Mouse (Mus musculus) heart, adult 9 months (tissue): ENCODE data around the gene Tmem128.

ENCODE experiments used
- DNase-seq, 2 experiments: peaks; one replicate each; pipeline ENCODE4 v3.0.0; 2022; ENCODE audit warnings: low spot score in 2 of 2

Tmem128 gene

DNA sequence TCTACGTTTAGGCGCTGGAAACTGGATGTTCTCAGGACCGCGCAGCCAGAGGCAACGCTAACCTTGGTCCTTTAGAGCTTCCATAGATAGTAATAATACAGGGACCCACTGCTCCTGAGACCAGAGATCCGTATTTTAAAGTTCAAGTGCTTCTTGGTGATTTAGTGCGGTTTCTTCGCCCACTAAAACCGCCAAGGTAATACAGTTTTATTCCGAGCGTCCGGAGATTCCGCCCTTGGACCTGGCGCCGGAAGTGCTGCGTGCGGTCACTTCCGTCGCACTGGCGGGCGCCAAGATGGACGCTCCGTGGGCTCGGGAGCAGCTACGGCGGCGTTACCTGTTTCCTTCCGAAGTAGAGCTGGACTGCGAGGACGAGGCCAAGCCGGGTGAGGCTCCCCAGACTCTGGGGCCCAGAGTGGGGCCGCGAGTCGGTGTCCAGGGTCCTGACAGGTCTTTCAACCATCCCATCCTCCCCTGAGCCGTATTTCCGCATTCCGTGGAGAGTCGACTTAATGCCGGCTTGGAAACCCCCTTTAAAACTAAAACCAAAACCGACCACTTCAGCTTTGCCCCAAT lies at the start of gene Tmem128:
Tmem128 (plus strand) TSS at position 79 of the 576 bp plus-strand sequence.
- peak; percentile 61 to 65 for DNase-seq

DNA sequence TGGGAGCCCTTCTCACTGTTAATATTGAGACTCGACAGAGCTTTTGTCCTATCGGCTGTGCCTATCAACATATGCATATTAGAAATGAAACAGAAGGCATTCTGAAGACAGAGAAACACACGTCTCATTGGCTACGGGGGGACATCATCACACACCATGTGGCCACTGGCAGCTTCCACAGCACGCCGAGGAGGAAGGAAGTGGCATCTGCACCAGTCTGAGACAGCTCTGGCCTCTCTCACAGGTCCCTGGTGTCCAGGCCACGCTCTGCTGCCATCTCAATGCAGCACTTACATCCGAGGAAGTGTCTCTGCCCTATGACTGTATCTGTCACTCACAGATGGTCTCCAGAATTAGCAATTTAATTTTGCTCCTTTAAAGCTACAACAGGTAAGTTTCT lies 48.3 kb upstream of the Tmem128 start:
- DNase-seq = no peak

DNA sequence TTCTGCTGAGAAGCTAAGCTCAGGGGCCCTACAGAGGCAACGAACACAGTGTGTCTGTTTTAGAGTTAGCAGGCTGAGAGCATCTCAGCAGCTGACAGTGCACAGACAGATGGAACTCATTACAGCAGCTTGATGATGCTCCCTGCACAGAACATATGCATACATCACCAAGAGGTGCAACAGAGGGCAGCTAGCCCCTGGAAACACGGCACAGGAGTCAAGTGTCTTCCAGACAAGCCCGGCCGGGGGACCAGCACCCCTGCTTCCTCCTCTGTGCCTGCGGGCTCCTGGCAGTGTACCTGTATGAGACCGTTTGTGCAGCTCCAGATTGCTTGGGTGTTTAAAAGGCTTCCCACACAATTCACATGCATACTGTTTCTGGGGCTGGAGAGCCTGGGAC lies 47.0 kb upstream of the Tmem128 start:
- DNase-seq = no peak

DNA sequence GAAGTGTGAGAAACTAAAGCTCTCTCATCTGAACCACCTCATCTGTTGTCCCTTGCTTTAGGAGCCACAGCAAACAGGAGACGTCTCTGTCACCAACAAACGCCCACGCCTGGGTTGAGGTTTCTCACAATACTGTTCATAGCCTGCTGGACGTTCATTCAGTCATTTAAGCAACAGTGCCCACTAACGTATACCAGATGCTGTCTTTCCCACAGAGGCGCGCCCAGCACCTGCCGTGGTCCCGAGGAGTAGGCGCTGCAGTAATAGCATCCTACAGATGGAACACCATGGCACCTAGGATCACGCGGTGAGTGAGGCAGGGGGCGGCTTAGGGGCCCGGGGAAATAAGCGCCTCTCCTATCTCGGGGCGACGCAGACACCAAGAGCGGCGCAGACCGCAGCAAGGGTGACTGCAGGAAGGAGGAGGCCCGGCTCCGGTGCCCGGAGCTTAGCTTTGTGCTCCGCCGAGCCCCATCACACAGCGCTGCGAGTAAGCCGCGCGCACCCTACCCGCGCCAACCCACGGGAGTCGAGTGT lies 40.1 kb upstream of the Tmem128 start:
- no peak for DNase-seq

DNA sequence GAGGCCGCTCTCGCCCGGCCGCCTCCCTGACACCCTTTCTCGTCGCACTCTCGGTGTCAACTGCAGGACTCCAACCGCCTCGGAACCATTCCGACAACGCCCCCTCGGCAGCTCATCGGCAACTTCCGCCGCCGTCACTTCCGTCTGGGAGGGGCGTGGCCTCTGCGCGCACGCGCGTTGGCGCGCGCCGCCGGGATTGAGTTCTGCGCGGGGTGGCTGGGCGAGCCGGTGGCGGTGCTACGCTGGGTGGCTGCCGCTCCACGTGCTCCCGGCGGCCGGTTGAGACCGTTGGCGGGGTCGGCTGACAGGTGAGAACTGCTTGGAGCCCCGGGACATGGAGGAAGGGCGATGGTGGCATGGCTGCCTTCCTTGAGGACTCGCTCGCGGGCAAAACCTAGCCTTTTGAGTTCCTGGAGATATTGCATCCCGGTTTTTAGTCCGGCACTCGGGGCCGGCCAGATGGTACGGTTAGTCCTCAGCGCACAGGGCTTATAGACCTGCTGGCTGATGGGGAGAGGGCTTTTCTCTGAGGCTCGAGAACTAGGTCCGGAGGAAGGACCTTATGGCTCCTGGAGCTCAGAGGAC lies 39.6 kb upstream of the Tmem128 start, which contains the start of the genes Zbtb49 and Lyar:
Zbtb49 (minus strand) TSS at position 130 of the 585 bp plus-strand sequence.
Lyar (plus strand) TSS at position 143 of the 585 bp plus-strand sequence.
- peak; percentile 90 to 92 for DNase-seq

DNA sequence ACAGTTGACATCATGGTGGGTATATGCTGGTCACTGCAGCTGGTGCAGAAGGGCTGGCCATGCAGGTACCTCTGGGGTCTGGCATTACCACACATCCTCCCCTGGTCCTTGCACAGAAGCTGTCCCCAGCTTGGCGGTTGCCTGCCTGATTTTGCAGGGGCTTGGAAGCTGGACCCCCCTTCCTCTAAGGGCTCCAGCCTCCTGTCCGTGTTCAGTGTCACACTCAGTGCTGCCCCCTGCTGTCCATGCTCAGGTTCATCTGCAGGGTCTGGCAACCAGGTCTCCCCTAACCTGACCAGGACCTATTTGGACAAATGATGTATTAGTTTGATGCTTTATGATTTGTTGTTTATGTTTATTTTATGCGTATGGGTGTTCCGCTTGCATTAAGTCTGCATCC lies 24.6 kb upstream of the Tmem128 start:
- DNase-seq = no peak

DNA sequence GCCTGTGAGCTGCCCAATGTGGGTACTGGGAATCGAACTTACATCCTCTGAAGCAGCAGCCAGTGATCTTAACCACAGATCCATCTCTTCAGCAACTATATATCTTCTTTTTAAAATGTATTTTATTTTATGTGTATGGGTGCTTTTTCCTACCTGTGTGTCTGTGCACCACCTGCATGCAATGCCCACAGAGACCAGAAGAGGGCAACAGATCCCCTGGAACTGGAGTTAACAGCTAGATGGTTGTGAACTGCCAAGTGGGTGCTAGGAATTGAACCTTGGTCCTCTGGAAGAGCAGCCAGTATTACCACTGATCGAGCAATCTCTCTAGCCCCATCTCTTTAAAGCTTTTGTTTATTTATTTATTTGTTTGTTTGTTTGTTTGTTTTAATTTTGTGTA lies 23.4 kb upstream of the Tmem128 start:
- no peak for DNase-seq

DNA sequence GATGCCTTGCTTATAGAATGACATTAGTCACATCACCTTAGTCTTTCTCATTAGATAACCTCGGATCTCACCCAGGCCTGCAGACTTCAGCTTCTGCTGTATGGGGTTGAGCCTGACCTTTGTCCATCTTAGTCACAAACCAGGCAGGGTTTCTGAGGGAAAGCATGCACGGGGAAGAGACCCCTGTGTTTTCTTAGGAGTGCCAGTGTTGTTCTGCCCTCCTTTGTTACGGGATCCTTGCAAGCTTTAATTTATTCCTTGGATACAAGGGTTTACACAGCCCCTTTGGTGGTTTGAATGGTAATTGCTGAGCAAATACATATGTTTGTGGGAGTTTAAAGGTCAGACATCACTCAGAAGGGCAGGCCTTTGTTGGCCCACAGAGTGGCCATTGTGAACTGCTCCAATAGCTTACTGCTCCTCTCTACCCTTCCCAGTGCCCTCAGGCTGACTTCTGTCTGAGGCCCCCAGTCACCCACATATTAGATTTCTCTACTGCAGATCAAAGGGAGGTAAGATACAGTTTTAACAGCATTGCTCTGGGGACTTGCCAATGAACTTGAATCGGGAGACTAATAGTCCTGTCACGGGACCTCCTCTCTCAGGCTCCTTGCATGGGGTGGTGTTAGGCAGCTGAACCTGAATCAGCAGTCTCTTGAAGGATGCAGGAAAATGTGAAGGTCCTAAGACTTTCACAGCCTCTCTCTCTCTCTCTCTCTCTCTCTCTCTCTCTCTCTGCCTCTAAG lies 19.1 kb upstream of the Tmem128 start:
- DNase-seq = no peak

DNA sequence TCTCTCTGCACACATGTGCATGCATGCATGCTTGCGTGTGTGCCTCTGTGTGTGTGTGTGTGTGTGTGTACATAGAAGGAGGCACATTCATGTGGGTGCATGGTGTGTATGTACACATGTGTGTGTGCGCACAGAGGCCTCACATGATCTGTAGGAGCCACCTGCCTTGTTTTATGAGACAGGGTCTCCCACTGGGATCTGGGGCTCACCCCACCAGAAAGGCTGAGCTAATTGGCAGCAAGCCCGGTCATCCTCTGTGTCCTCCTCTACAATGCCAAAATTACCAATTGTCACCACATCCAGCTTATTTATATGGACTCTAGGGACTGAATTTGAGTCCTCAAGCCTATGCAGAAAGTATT lies 18.5 kb upstream of the Tmem128 start:
- no peak for DNase-seq

DNA sequence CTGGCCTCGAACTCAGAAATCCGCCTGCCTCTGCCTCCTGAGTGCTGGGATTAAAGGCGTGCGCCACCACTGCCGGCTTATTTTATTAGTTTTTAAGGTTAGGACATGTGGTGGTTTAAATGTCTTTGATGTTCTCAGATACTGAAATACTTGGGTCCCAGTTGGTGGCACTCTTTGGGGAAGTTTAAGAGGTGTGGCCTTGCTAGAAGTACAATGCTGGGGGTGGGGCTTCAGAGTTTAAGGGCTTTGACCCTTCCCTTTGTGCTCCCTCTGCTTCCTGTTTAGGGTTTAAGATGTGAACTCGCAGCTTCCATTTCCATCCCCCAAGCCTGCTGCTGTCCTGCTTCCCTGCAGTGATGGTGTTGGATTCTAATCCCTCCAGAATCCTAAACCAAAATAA lies 18.0 kb upstream of the Tmem128 start:
- DNase-seq = no peak

DNA sequence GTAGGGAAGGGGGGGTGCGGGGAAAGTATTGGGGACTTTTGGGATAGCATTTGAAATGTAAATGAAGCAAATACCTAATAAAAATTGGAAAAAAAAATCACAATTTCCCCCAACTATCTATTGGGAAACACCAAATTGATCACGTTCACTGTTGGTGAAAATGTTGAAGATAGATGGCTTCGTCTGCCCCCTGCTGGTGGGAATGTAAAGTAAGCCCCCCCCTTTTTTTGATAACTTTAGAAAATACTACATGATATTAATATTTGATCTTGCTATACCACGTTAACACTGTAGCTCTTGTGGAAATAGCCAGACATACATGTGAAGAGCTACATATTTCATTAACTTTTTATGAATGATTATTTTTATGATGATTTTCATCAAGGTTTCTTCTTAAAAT lies 4.8 kb upstream of the Tmem128 start:
- DNase-seq = no peak

DNA sequence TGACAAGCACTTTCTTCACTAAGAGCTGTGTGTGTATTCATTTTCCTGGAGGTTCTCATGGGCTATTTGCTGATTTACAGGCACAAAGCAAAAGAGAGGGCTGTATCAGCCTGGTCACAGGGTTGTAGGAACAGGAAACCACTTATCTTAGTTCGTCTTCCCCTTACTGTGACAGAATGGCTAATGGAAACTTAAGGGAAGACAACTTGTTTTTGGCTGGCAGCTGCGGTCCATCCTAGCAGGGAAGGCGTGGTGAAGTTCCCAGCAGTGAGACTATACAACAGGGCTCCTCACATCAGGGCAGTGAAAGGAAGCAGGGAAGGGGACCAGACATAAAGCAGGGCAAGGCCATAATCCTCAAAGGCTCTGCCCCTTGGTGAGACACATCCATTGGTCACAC lies 4.3 kb upstream of the Tmem128 start:
- DNase-seq = peak in 1 of 2 experiments; percentile 8

DNA sequence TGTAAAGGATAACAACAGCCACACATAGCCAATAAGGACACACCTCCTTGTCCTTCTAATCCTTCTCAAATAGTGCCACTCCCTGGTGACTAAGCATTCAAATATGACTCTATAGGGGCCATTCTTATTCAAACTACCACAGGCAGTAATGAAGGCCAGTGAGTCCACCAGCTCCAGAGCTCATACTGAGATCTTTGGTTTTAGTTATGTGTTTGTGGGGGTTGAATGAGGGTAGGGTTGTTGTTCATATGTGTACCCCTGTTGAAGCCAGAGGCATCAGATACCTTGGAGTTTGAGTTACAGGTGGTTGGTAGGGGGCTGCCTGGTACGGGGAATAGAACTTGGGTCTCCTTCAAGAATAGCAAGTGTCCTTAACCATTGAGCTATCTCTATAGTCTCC lies 3.4 kb upstream of the Tmem128 start:
- no peak for DNase-seq

DNA sequence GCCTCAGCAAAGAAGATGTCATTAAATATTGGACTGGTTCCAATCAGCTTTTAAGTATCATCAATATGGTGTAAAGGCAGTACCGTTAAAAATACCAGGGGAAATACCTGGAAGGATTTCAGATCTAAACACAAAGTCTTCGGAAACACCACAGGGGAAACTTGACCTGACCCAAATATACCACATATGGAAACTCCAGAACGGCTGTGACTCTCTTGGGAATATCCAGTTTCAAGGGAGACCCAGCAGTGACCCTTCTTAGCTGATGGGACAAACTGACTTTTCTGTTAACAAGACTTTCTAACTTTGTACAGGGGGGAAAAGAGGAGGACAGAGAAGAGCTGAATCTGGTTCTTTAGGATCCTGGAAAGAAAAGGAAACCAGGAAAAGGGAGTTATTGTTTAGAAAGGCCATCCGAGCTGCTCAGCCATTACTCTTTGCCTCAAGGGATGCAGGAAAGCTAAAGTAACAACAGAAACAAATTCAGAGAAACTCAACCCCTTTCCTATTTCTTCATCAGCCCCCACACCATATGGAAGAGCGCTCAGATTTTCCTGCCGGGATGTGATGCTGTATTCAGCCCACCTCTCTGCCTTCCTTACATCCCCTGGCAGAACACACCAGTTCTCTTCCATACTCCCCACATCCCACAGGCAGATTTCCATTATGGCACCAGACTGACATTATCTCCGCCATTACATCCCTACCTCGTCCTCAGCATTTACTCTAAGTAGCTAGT lies 1.8 kb upstream of the Tmem128 start:
- DNase-seq = no peak

DNA sequence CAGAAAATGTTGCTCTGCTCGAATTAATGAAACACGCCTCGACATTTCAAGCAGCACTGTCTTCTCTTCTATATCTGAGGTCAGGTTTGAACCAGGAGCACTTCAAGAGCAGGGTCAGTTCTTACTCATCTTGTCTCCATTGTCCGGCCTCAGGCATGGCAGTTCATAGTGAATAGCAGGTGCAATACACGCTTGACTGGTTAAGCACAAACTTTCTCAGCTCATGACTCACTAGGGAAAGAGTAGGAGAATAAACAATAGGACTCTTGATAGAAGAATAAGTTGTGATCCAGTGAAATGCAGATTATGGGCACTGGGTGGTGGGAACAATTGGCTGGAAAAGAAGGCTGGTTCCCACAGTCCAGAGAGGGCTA lies 1.2 kb upstream of the Tmem128 start:
- DNase-seq = no peak

DNA sequence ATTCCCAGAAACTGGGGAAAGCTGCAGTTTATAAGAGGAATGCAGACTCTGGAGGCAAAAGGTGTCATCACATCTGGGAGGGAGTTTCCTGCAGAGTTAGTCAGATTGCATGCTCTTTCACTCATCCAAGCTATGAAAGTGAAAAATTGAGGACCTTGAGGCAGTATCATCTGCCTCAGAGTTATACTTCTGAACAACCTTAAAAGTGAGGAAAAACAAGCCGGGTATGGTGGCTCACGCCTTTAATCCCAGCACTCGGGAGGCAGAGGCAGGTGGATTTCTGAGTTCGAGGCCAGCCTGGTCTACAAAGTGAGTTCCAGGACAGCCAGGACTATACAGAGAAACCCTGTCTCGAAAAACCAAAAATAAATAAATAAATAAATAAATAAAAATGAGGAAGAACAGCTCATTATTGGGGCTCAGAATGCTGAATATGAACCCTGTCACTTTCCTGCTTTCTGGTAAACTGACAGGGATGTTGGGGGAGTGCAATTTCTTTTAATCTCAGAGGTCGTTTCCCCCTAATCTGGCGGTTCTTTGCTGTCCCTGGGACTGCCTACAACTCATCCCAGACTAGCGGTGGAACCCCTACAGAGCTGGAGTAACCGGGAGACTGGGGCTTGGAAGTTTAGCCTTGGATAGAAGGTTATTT lies 404 bp upstream of the Tmem128 start:
- no peak for DNase-seq

DNA sequence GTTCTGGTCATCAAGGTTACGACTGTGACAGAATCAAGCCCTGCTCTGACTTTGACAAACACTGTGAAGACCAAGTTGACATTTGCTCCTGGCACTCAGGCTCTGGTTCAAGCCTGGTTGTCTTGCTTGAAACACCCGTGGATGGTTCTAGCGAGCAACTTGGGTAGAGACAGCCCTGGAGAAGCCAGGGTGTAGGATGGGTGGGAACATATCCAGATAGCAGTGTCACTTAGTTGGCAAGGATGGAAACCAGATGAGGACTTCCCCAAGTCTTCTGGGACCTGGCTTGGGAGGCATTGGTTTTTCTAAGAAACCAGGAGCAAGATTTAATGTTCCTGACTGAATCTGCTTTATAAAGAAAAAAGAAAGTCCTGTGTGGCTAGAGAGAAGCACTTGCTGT lies 11.0 kb downstream of the Tmem128 start:
- DNase-seq = no peak

DNA sequence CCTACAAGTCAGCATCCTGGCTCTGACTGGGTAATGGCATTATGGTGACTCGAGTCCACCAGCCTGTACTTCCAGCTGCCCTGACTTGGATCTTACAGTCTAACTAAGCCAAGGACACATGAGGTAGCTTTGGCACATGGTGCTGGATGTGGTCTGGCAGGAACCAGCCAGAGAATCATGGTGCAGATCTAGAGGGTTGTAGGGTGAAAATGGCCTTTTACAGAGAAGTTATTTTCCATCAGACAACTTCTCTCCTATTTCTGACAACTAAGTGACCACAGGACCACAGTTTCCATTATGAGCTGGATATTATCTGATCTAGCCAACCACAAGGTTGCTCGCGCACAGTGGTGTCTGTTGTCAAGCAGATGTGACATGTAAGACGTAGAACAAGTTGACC lies 13.8 kb downstream of the Tmem128 start:
- DNase-seq = no peak

DNA sequence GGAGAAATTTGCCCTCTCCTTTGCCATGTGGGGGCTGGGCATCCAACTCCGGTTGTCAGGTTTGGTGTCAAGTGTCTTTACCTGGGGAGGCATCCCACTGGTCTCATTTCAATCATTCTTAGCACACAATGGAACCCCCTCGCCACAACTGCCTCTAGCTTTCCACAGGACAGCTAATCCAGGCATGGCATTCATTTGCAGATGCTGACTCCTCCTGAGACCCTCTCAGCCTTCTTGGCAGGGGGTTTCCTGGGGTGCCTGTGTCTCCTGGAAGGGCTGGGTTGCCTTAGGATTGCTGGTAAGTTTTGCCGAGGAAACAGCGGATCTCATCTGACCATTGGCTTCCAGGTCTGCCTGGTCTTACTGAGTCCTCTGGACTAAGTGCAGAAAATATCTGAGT lies 15.8 kb downstream of the Tmem128 start, which contains the start of gene Otop1:
Otop1 (plus strand) TSS at position 202 of the 400 bp plus-strand sequence.
- DNase-seq = no peak

DNA sequence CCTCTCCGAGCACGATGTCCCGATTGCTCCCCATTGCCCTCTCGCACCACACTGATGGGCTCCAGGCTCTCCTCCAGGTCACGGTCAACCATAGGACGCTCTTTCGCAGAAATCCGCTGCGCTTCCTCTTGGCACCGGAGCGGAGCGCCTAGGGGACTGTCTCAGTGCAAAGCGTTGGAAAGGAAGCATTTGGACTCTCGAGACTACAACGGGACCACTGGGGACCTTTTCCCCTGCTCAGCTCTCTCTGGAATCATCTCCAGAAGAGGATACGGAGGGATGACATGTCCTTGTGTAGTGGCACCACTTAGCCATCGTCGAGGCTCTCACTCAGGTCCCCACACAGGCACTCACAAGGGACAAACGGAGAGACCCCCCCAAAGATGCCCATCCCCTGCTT lies 16.5 kb downstream of the Tmem128 start:
- no peak for DNase-seq

DNA sequence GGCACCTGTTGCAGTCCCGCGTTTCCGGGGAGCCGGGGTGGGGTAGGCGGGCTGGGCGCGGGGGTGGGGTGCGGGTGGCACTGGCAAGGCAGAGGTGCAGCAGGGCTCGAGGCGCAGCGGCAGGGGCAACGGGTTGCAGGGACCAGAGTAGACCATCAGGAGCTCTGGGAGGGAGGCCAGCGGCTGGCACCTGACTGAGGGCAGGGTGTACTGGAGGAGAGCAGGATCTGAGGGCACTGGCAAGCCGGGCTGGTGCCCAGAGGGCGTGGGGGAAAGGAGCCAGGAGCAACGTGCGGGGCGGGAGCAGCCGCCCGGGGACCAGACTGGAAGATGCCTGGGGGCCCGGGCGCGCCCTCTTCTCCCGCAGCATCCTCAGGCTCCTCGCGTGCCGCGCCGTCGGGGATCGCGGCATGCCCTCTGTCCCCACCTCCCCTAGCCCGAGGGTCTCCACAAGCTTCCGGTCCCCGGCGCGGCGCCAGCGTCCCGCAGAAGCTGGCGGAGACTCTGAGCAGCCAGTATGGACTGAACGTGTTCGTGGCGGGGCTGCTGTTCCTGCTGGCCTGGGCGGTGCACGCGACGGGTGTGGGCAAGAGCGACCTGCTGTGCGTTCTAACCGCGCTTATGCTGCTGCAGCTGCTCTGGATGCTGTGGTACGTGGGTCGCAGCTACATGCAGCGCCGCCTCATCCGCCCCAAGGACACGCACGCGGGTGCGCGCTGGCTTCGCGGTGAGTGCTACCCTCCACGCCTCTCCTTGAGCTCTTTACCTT lies 17.3 kb downstream of the Tmem128 start:
- no peak for DNase-seq
